Mouse (Mus musculus) heart, postnatal 0 days (tissue): ENCODE data around the gene Samm50. TPM values are rescaled to one million over a fixed set of nuclear protein-coding genes. Genes with fewer than 3 reads are reported as not detected.
A peak's percentile ranks its signal among the peaks of the same experiment; 100 is the strongest.

Experiments used
- ATAC-seq: fragments of 200-750 bp; cut with Nextera tagmentation; 2 replicates; pipeline ENCODE4 v1.8.0; 2017; ENCODE audit warnings: low read depth, moderate number of reproducible peaks, moderate library complexity; ENCODE audit not compliant: insufficient read depth
- DNase-seq: peaks from one replicate; pipeline ENCODE4 v3.0.0-alpha.2; 2016; ENCODE audit warnings: low spot score
- H3K27ac ChIP-seq: fragments of 300-500 bp; sonication (generic); 2 replicates; pipeline ENCODE4 v1.5.1; 2014; ENCODE audit warnings: low read depth, mild to moderate bottlenecking
- H3K27me3 ChIP-seq: fragments of 300-500 bp; sonication (generic); 2 replicates; pipeline ENCODE4 v1.6.1; 2014; ENCODE audit warnings: low read length, mixed read lengths; ENCODE audit not compliant: control insufficient read depth, insufficient read depth
- H3K36me3 ChIP-seq: fragments of 300-500 bp; sonication (generic); replicated peaks from 2 replicates; pipeline ENCODE4 v1.6.1; 2014; ENCODE audit warnings: low read length, mixed read lengths; ENCODE audit not compliant: control insufficient read depth, insufficient read depth
- H3K4me1 ChIP-seq: fragments of 300-500 bp; sonication (generic); 2 replicates; pipeline ENCODE4 v1.6.1; 2014; ENCODE audit warnings: antibody characterized with exemption; ENCODE audit not compliant: control insufficient read depth, insufficient read depth
- H3K4me2 ChIP-seq: fragments of 300-500 bp; sonication (generic); 2 replicates; pipeline ENCODE4 v1.6.1; 2014; ENCODE audit warnings: low read depth, mild to moderate bottlenecking, low read length, moderate library complexity
- H3K4me3 ChIP-seq: fragments of 300-500 bp; sonication (generic); 2 replicates; pipeline ENCODE4 v1.5.1; 2014; ENCODE audit warnings: low read depth, low read length
- H3K9ac ChIP-seq: fragments of 300-500 bp; sonication (generic); replicated peaks from 2 replicates; pipeline ENCODE4 v1.6.1; 2014; ENCODE audit warnings: low read depth, low read length, mixed read lengths
- H3K9me3 ChIP-seq: fragments of 300-500 bp; sonication (generic); replicated peaks from 2 replicates; pipeline ENCODE4 v1.6.1; 2016; ENCODE audit warnings: low read length; ENCODE audit not compliant: control insufficient read depth
- CTCF ChIP-seq: IDR thresholded peaks from 2 replicates; pipeline ENCODE4 v1.5.1; 2016; ENCODE audit warnings: antibody characterized with exemption, control low read depth, low read depth
- EP300 ChIP-seq: IDR thresholded peaks from 2 replicates; pipeline ENCODE4 v1.6.1; 2016; ENCODE audit warnings: antibody characterized with exemption, low read depth
- WGBS: fragments of 180-500 bp; shearing (Covaris S2); extraction: QIAGEN DNeasy Blood & Tissue Kit; methylation state at CpG from one replicate; pipeline ENCODE4 v1.1.7; 2014; 5-methylcytosine and 5-hydroxymethylcytosine counted together
- polyA plus RNA-seq: library from polyadenylated mRNA; unstranded; fragments of >200 nt; fragmentation: Nextera tagmentation; extraction: Ambion mirVana; gene quantifications from 2 replicates; pipeline ENCODE4 v1.2.1, GENCODE M21; 2015
- total RNA-seq: library from RNA; depleted of rRNA; stranded (reverse); fragments of >200 nt; gene quantifications from 2 replicates; pipeline ENCODE4 v1.2.3, GENCODE M21; 2014; ENCODE audit warnings: low replicate concordance

Samm50 gene
- total and polyA plus RNA-seq, 2 experiments from 2014 or later: 42.4 to 201 TPM

DNA sequence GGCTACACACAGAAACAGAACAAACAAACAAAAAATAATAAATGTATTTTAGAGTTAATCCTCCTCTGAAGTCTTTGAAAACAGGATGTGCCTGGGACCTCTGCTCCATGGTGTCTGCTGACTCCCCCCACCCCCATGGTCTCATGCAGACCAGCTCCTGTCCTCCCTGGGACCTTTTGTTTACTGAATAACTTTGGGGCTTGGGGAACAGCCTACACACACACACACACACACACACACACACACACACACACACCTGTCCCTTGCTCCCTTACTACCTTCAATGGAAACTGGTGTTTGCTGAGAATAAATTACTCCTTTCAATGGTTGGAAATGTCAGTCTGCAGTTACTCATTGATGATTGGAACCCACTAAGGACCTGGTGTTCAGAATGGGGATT is 24.0 kb downstream of the Samm50 start:
- TF ChIP-seq CTCF: no peak
- TF ChIP-seq EP300: no peak
- H3K4me3 ChIP-seq: no peak overlapping the region
- no peaks in the 10 kb centered on the region for H3K27me3 ChIP-seq
- peaks cover 20% of the 10 kb centered on the region for H3K4me1 ChIP-seq
- DNase-seq (no peak), ATAC-seq (no peak)
- no peaks in the 10 kb centered on the region for H3K9me3 ChIP-seq
- peaks cover 25% of the 10 kb centered on the region for H3K36me3 ChIP-seq
- H3K4me2 ChIP-seq: no peak overlapping the region
- no peak overlapping the region for H3K9ac ChIP-seq
- H3K27ac ChIP-seq: no peak overlapping the region

DNA sequence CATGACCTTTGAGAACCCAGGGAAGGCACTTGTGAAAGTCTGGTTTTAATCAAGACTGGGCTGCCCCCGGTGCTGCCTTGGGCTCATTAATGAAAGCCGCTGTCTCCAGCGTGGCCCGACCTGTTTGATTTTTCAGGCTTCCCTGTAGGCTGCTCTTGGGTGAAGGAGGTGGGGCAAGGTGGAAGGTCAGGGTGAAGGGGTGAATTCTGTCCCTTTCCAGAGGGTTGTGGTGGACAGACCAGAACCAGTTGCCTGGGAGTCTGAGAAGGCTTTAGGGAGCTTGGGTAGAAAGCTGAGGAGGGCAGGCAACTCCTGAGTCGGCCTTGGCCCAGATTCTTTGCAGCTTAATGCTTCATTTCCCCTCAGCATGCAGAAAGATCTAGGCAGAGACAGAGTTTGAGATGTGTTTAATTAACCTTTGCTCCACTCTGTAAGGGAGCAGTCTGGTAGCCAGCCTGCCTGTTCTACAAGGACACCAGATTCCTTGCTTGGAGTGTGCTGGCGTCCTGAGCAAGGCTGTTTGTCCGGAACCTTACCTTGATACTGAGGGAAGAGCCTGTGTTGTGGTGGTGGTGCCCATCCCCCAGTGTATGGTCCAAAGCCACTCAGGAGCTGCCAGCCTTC is 24.5 kb downstream of the Samm50 start:
- peaks cover 20% of the 10 kb centered on the region for H3K4me1 ChIP-seq
- DNase-seq: no peak

DNA sequence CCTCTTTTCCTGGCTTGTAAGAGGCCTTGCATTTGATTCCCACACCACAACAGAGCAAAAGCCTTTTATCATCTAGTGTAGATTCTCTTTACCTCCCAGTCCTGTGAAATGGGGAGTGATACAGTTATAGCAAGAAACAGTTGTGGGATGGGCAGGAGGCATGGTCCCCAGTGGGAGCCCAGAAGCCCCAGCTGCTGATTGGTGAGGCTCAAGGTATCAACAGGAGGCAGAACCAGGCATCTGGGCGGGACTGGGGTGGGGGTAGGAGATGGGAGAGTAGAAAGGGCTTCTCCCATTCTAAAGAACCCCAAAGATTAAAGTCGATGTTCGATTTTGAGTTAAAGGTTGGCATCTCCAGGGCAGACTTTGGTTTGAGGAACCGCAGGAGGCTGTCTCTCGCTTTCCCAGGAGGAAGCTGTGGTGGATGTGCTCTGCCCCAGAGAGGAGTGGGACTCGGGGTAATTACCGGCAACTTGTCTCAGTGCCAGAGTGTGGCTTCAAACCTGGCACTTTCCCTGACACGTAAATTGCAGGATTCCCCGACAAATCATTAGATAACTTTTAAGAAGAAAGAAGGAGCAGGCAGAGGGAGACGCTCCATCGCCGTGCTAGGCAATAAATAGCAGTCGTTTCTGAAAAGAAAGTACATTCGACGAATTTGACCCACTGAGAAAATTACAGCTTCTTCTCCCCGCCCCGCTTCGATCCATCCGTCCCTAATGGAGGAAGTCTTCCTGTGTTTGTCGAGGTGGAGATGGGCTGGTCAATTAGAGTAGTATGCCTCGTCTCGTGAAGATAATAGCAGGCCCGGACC is 26.1 kb downstream of the Samm50 start:
- no peak for ATAC-seq
- Histone ChIP-seq H3K4me3 (no peak overlapping the region), H3K4me2 (no peak overlapping the region), H3K27ac (peak overlapping the region; percentile 75), H3K36me3 (peaks cover 19% of the 10 kb centered on the region), H3K4me1 (peaks cover 22% of the 10 kb centered on the region), H3K9ac (no peak overlapping the region; the same call in 1 of the 2 replicates), H3K9me3 (no peaks in the 10 kb centered on the region), H3K27me3 (no peaks in the 10 kb centered on the region)
- no peak for TF ChIP-seq CTCF
- TF ChIP-seq EP300: no peak
- DNase-seq: no peak
- WGBS: 39% methylated on average over 23 of the region's 23 CpGs

More for the DNA sequence above, 24.5 kb downstream of the Samm50 start:
- Histone ChIP-seq H3K9me3 (no peaks in the 10 kb centered on the region), H3K4me3 (no peak overlapping the region), H3K9ac (no peak overlapping the region), H3K27ac (no peak overlapping the region), H3K4me2 (no peak overlapping the region), H3K27me3 (no peaks in the 10 kb centered on the region), H3K36me3 (peaks cover 20% of the 10 kb centered on the region)
- 50% methylated on average over 7 of the region's 7 CpGs for WGBS
- ATAC-seq: no peak
- no peak for TF ChIP-seq CTCF
- TF ChIP-seq EP300: no peak

DNA sequence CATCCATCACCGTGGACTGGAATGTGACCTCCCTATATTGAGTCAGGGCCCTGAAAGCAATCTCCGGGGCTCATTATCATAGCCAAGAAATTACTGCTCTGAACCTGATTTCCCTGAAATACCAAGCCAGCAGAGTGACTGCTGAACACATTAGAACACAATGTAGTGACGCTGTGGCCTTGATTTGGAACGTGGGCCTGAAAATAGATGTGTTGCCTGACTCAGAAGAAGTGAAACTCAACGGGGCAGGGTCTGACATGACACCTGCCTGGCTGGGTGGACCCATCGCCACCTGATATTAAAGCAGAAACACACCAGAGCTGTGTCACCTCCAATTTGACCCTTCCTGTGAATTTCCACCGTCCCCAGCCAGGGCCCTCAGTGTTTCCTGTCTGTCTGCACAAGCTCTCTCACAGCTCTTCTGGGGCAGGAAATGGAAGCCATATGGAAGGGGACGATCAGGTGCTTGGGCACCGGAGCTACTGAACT is 26.8 kb downstream of the Samm50 start:
- 8% methylated on average over 9 of the region's 9 CpGs for WGBS
- Histone ChIP-seq H3K4me3 (no peak overlapping the region), H3K27ac (peak overlapping the region; percentile 75), H3K27me3 (no peaks in the 10 kb centered on the region), H3K4me2 (no peak overlapping the region), H3K4me1 (peaks cover 22% of the 10 kb centered on the region), H3K9ac (no peak overlapping the region), H3K36me3 (peaks cover 19% of the 10 kb centered on the region), H3K9me3 (no peaks in the 10 kb centered on the region)
- TF ChIP-seq CTCF (0 out of 2 replicates have a peak, but pooled peaks have one; percentile 3), EP300 (peak; percentile 54; the same call in 1 of the 2 replicates)
- DNase-seq (peak; percentile 68), ATAC-seq (peak; percentile 57)

DNA sequence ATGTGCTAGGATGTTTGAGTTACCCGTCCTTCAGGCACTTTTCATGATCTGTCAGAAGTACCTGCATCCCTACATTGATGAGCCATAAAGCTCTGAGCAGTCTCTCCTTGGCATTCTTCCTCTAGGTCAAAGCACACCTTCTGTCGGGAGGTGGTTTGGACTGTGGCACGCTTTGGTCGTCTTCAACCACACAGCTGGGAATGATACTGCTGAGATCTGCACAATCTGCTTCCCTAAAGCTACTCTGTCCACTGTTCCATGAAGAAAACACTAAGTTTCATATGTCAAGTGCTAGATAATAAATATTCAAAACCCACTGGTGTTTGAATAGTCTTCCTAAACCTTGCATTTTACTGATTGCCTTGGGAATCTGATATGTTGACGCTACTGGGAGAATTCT is 29.5 kb downstream of the Samm50 start:
- ATAC-seq (no peak), DNase-seq (no peak)
- H3K9ac ChIP-seq: no peak overlapping the region
- TF ChIP-seq CTCF: no peak
- no peak for TF ChIP-seq EP300
- H3K27ac ChIP-seq: no peak overlapping the region
- H3K27me3 ChIP-seq: no peaks in the 10 kb centered on the region
- WGBS: 61% methylated on average over 5 of the region's 5 CpGs
- no peaks in the 10 kb centered on the region for H3K9me3 ChIP-seq
- no peak overlapping the region for H3K4me2 ChIP-seq
- H3K4me1 ChIP-seq: peaks cover 16% of the 10 kb centered on the region
- no peak overlapping the region for H3K4me3 ChIP-seq
- H3K36me3 ChIP-seq: no peaks in the 10 kb centered on the region
